Mouse (Mus musculus): ENCODE results near the gene Tmem106a. TPM values are rescaled to one million over a fixed set of nuclear protein-coding genes. Genes with fewer than 3 reads are reported as not detected.
"Not testable (repeated sequence)": the region's sequence is repeated elsewhere in the genome, so short reads cannot be mapped to it uniquely, and the experiment has no call there.

Gene Tmem106a
- polyA plus RNA-seq, 1 experiment from 2014 or later = 3.3 TPM

DNA sequence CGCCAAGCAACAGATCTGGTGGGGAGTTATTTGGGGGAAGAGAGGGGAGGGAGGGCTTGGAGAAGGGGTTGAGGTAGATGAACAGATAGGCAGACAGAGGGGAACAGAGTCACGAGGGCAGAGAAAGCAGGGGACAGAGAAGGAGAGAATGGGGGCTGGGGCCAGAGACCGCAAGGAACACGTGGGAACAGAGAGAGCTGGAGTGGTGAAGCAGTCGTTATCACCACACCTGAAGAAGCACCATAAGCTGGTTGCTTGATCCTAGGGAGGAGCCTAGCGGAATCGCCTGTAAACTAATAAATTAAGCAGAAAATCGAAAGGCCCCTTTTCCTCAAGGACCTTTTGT lies 44.6 kb downstream of the Tmem106a start:
- ATAC-seq (ENCODE audit: insufficient read depth) (no peak; the same call in 1 of the 2 replicates), DNase-seq (no peak)
- peak overlapping the region; percentile 59 for H3K9ac ChIP-seq
- no peaks in the 10 kb centered on the region for H3K4me1 ChIP-seq (ENCODE audit: insufficient read depth)
- no peaks in the 10 kb centered on the region for H3K9me3 ChIP-seq (ENCODE audit: low read depth, low read length)
- peak overlapping the region; percentile 42 for H3K4me3 ChIP-seq (ENCODE audit: low read depth, low read length)
- H3K27me3 ChIP-seq (ENCODE audit: insufficient read depth, low read length) = no peaks in the 10 kb centered on the region
- no peaks in the 10 kb centered on the region for H3K36me3 ChIP-seq (ENCODE audit: insufficient read depth)
- peak overlapping the region; percentile 98 for H3K27ac ChIP-seq (ENCODE audit: low read depth)
- TF ChIP-seq CTCF (IDR thresholded peaks at IDR 0.05; ENCODE audit: low read depth) = no peak
- peak overlapping the region; percentile 85 for H3K4me2 ChIP-seq
- 3% methylated on average over 8 of the region's 8 CpGs for WGBS

DNA sequence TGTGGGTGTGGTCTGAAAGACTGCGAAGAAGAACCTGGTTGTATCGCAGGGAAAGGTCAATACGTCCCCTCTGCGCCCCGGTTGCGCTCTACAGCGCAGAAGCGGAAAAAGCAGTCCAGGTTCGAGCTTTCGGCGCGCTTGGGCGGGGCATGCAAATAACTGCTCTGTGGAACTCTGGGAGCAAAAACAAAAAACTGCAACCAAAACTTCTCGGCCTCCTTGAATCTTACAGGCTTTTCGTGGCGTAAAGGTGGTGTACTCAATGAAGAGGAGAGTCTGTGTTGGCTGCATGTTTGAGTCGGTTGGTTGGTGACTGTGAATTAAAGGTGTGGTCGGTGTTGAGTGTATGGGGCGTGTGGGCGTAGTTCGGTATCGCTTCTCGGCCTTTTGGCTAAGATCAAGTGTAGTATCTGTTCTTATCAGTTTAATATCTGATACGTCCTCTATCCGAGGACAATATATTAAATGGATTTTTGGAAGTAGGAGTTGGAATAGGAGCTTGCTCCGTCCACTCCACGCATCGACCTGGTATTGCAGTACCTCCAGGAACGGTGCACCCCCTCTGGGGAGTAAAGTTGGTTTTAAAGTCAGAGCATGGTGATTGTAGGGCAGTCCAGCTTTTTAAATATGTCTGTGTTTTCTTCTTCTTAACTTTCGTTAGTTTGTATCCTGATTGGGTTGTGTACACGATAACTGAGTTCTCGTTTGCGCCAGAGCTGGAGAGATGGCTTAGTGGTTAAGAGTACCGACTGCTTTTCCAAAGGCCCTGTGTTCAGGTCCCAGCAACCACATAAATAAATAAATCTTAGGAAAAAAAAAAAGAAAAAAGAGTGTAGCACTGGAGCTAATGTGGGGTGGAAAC lies 45.2 kb downstream of the Tmem106a start, which contains the start of gene Rdm1:
Gene Rdm1, plus strand, starts transcription at position 201 of the 862 bp plus-strand sequence.
- Histone ChIP-seq H3K4me3 (ENCODE audit: low read depth, low read length) (peak within 1 kb of the TSS; percentile 49), H3K4me2 (peak within 1 kb of the TSS; percentile 85), H3K9me3 (ENCODE audit: low read depth, low read length) (no peaks in the 10 kb centered on the region), H3K27ac (ENCODE audit: low read depth) (peak within 1 kb of the TSS; percentile 98), H3K36me3 (ENCODE audit: insufficient read depth) (no peaks in the 10 kb centered on the region), H3K27me3 (ENCODE audit: insufficient read depth, low read length) (no peaks in the 10 kb centered on the region), H3K4me1 (ENCODE audit: insufficient read depth) (no peaks in the 10 kb centered on the region), H3K9ac (peak within 1 kb of the TSS; percentile 65)
- DNase-seq (peak; percentile 93), ATAC-seq (ENCODE audit: insufficient read depth) (peak; percentile 95)
- peak; percentile 8; the same call in 1 of the 2 replicates for TF ChIP-seq CTCF (IDR thresholded peaks at IDR 0.05; ENCODE audit: low read depth)
- under 1% methylated on average over 33 of the region's 34 CpGs for WGBS

DNA sequence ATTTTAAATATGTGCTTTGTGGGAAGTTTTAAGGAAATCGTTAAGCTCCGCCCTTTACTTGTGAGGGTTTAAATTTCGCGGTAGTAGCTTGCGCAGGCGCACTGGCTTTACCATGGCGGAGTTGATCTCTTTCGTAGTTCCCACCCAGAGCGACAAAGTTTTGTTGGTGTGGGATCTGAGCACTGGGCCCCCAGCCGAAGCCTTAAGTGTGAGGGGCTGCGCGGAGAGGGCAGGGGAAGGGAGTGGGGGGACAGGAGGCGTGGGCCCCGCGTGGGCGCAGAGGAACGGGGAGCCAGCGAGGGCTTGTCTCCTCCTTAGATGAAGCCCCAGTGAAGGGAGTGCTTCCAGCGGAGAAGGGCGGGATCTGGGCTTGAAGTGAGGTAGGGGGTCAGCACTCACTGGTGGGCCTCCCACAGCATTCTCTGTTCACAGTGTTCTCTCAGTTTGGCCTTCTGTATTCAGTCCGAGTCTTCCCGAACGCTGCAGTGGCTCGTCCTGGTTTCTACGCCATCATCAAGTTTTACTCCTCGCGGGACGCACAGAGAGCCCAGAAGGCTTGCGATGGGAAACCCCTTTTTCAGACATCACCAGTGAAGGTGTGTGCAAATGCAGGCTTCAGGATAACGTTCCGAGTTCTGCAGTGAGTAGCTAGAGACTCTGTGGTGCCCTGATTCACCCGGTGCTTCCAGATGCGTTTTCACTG lies 46.0 kb downstream of the Tmem106a start:
- no peaks in the 10 kb centered on the region for H3K9me3 ChIP-seq (ENCODE audit: low read depth, low read length)
- no peaks in the 10 kb centered on the region for H3K27me3 ChIP-seq (ENCODE audit: insufficient read depth, low read length)
- peak overlapping the region; percentile 65 for H3K9ac ChIP-seq
- WGBS = under 1% methylated on average over 32 of the region's 33 CpGs
- no peak for TF ChIP-seq CTCF (IDR thresholded peaks at IDR 0.05; ENCODE audit: low read depth)
- H3K4me1 ChIP-seq (ENCODE audit: insufficient read depth) = no peaks in the 10 kb centered on the region
- ATAC-seq (ENCODE audit: insufficient read depth) (peak; percentile 62), DNase-seq (peak; percentile 98)
- peak overlapping the region; percentile 85 for H3K4me2 ChIP-seq
- peak overlapping the region; percentile 49 for H3K4me3 ChIP-seq (ENCODE audit: low read depth, low read length)
- H3K27ac ChIP-seq (ENCODE audit: low read depth) = peak overlapping the region; percentile 98
- H3K36me3 ChIP-seq (ENCODE audit: insufficient read depth) = no peaks in the 10 kb centered on the region

DNA sequence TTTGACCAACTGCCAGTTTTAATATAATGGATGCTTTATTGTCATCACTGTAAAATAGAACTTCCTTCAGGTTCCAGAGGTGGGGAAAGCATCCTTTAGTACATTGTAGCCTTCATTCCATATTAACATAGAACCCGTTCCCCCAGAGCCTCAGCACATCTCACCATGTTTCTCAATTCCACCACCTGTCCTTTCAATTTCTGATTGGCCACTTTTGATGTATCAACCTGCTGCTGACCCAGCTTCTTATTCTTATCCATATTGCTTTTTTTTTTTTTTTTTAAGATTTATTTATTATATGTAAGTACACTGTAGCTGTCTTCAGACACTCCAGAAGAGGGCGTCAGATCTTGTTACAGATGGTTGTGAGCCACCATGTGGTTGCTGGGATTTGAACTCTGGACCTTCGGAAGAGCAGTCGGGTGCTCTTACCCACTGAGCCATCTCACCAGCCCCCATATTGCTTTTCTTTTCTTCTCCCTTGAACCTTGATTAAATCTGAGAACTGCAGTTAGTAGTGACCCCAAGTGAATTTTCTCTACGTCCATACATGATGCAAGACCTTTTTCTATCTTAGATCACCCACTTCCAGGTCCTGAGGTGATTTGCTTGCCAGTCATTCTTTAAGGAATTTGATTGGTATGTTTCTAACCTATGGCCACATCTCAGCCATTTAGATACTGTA lies 46.8 kb downstream of the Tmem106a start:
- H3K36me3 ChIP-seq (ENCODE audit: insufficient read depth); H3K9ac ChIP-seq; H3K4me1 ChIP-seq (ENCODE audit: insufficient read depth); ATAC-seq (ENCODE audit: insufficient read depth); H3K27me3 ChIP-seq (ENCODE audit: insufficient read depth, low read length); H3K9me3 ChIP-seq (ENCODE audit: low read depth, low read length); H3K27ac ChIP-seq (ENCODE audit: low read depth); DNase-seq: not testable (repeated sequence)
- peak overlapping the region; percentile 85 for H3K4me2 ChIP-seq
- WGBS = 55% methylated on average over 4 of the region's 5 CpGs
- H3K4me3 ChIP-seq (ENCODE audit: low read depth, low read length) = peak overlapping the region; percentile 49

DNA sequence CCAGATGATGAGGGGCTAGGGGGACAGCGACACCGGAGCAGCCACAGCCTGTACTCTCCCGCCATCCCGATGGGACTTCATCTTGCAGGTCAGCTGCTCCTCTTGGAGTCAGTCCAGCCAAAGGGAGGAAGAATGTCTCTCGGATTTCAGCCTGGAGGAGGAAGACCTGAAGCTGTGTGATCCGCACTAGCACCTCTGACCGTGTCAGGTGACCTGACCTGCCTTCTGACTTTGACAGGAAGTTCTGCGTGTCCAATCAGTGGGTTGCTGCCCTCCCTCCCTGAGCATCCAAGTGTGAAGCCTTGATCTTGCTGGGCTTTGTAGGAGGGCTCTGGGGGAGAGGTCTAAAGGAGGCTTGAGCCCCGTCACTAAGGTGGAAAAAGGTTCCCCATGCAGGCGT lies 53.6 kb downstream of the Tmem106a start:
- H3K9ac ChIP-seq = no peak overlapping the region
- no peak overlapping the region for H3K27ac ChIP-seq (ENCODE audit: low read depth)
- WGBS = 69% methylated on average over 10 of the region's 10 CpGs
- peaks cover 6% of the 10 kb centered on the region; the same call in 1 of the 2 replicates for H3K36me3 ChIP-seq (ENCODE audit: insufficient read depth)
- H3K4me3 ChIP-seq (ENCODE audit: low read depth, low read length) = no peak overlapping the region
- ATAC-seq (ENCODE audit: insufficient read depth) = no peak
- no peak overlapping the region for H3K4me2 ChIP-seq
- no peaks in the 10 kb centered on the region for H3K9me3 ChIP-seq (ENCODE audit: low read depth, low read length)
- no peak for DNase-seq
- no peak for TF ChIP-seq CTCF (IDR thresholded peaks at IDR 0.05; ENCODE audit: low read depth)
- H3K27me3 ChIP-seq (ENCODE audit: insufficient read depth, low read length) = no peaks in the 10 kb centered on the region
- H3K4me1 ChIP-seq (ENCODE audit: insufficient read depth) = no peaks in the 10 kb centered on the region

DNA sequence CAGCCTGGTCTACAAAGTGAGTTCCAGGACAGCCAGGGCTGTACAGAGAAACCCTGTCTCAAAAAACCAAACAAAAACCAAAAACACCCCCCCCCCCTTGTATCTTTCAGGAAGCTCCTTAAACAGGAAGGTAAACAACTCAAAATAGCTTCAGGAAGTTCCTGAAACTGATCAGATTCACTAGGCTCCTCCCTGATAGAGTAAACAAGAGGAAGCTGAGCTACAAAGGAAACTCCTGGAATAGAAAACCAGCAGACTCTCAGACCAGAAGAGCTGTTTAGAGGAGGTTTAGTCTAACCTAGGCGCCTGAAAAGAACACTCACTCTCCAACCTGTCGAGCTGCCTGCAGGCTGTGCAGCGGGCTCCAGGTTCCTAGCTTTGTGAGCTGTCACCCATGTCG lies 57.7 kb downstream of the Tmem106a start:
- no peak for ATAC-seq (ENCODE audit: insufficient read depth)
- no peak overlapping the region for H3K9ac ChIP-seq
- 80% methylated on average over 4 of the region's 4 CpGs for WGBS
- H3K4me2 ChIP-seq = no peak overlapping the region
- no peak for TF ChIP-seq CTCF (IDR thresholded peaks at IDR 0.05; ENCODE audit: low read depth)
- H3K27me3 ChIP-seq (ENCODE audit: insufficient read depth, low read length) = no peaks in the 10 kb centered on the region
- no peaks in the 10 kb centered on the region for H3K4me1 ChIP-seq (ENCODE audit: insufficient read depth)
- peak; percentile 27 for DNase-seq
- no peaks in the 10 kb centered on the region for H3K9me3 ChIP-seq (ENCODE audit: low read depth, low read length)
- H3K4me3 ChIP-seq (ENCODE audit: low read depth, low read length) = no peak overlapping the region
- H3K36me3 ChIP-seq (ENCODE audit: insufficient read depth) = peaks cover under 1% of the 10 kb centered on the region; the same call in 1 of the 2 replicates
- no peak overlapping the region for H3K27ac ChIP-seq (ENCODE audit: low read depth)

DNA sequence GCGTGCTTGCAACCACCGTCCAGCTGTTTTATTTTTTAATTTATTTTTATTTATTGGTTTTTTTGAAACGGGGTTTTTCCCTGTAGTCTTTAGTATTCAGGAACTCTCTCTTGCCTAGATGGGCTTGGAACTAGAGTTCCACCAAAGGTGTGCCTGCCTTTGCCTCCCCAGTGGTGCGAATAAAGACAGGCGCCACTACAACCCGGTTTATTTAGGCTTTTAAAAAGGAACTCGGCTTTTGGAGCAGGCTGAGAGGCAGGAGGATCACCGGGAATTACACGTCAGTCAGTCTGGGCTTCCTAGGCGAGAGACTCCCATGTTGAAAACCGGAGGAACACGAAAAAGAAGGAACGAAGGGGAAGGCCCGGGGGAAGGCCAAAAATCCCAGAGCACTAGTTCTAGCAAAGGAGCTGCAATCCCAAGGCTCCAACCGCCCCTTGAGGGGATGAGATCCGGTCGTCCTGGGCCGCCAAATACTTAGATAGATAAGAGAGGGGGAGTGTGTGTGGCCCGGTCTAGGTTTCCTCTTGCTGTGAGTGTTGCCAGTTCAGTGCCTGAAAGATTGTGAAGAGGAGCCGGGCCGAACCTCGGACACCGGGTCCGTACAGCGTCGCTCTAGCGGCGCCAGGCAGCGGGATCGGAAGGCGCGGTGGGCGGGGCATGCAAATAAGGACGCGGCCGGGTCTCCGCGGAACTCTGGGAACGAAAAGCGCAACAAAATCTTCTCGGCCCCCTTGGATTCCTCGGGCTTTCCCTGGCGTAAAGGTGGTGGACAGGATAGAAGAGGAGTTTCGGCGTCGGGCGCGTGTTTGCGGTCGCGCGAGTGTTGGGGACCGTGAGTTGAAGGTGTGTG lies 59.0 kb downstream of the Tmem106a start:
- not testable (repeated sequence) for H3K36me3 ChIP-seq (ENCODE audit: insufficient read depth); H3K27me3 ChIP-seq (ENCODE audit: insufficient read depth, low read length); H3K9me3 ChIP-seq (ENCODE audit: low read depth, low read length); H3K4me1 ChIP-seq (ENCODE audit: insufficient read depth)
- H3K4me3 ChIP-seq (ENCODE audit: low read depth, low read length) = peak overlapping the region; percentile 24
- peak overlapping the region; percentile 48 for H3K9ac ChIP-seq
- DNase-seq = peak; percentile 89
- peak; percentile 66 for ATAC-seq (ENCODE audit: insufficient read depth)
- H3K27ac ChIP-seq (ENCODE audit: low read depth) = peak overlapping the region; percentile 85
- 5% methylated on average over 51 of the region's 53 CpGs for WGBS
- H3K4me2 ChIP-seq = peak overlapping the region; percentile 57

All from lung, embryonic 14.5 days (tissue).